Mouse (Mus musculus): ENCODE data around the gene Adarb1.

DNA sequence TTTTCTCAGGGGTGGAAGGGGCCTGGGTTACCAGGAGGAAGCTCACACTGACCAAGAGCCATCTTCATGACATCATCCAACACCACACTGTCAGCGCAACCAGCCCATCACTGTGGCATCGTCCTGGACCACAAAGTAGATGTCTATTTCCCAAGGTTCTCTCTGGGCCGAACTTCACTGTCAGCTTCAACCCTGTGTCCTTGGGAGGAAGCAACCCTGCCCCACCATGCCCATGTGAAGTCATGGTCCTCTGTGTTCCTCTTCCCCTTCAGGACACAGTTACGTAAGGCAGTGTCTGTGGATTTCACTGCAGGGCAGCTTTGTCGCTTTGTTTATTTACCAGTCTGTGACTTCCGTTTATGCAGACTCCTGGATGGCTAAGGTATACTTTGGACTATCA lies 27.0 kb downstream of the Adarb1 start:
- no peak for TF ChIP-seq CTCF (IDR thresholded peaks at IDR 0.05; ENCODE audit: borderline replicate concordance, extremely low read depth, insufficient read depth, insufficient read length)
- TF ChIP-seq POLR2A (IDR thresholded peaks at IDR 0.05; ENCODE audit: borderline replicate concordance, extremely low read depth, insufficient read depth, insufficient read length, poor library complexity, severe bottlenecking), result no peak

Measured in brain, embryonic 14.5 days (tissue).